Mouse (Mus musculus): Measurements from ENCODE around the gene Ryk.

- TF ChIP-seq CTCF (IDR thresholded peaks at IDR 0.05; ENCODE audit: low read depth) (no peak), EP300 (IDR thresholded peaks at IDR 0.05; ENCODE audit: low read depth) (no peak)
Observed at GRCm38 (mm10) chr9:102884703-102885102, 50.0 kb downstream of the Ryk start.
